Mouse (Mus musculus): Measurements from ENCODE around the gene Dqx1.

The Dqx1 gene

GRCm38 (mm10) chr6:83057790-83058189 lies at the start of gene Dqx1:
TSS of gene Dqx1 (plus strand) at chr6:83057844.
- DNase-seq: no peak

DNA sequence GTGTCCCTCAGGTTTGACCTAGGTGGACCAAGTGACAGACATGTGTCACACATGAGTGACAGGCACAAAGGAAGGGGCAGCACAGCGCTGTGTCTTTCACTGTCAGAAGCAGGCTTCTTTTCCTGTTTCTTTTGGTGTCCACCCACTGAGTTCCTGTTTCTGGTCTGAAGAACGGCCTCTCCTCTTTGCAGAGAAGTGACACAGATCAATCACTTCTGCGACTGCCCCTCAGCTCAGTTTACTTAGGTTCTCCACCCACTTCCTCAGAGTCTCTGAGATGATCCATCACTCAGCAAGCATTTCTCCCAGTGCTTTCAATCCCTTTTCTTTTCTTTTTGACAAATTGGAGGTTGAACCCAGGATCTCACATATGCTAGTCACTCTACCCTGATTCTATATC lies 49.0 kb upstream of the Dqx1 start:
- no peak for DNase-seq

DNA sequence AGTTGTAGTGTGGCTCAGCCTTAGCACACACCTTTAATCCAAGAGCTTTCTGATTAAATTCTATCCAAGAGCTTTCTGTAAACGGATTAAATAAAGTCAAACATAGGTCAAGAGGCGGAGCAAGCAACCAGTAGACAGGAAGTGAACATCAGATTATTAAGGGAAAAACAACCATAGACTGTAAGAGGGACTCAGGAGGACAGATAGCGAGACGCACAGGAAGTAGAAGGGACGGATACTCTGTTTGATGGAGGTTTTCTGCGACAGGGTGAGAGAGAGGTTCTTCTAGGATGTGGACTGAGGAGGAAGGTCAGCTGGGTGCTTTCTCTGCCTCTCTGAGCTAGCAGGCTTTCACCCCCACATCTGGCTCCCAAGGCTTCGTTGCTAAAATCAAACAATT lies 47.6 kb upstream of the Dqx1 start:
- DNase-seq: no peak

DNA sequence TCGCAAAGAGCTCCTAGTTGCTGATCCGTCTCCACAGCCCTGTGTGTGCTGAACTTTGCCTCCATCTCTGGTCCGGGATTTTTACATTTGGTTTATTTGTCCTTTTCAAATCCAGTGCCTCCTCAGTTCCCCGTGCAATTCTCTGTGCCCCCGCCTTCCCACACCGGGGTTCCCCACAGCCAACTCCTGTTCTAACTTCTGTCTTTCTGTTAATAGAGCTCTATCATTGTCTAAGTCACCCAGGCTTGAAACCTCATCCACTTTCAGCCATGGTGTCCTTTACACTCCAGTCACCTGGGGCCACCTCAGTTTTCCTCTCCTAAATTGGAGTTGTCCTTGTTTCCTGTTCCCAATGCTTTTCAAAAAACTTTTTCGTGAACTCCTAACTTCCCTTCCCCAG lies 46.4 kb upstream of the Dqx1 start:
- DNase-seq: no peak

- DNase-seq: no peak
These were observed 45.9 kb upstream of the Dqx1 start for GRCm38 (mm10) chr6:83011756-83012155.

DNA sequence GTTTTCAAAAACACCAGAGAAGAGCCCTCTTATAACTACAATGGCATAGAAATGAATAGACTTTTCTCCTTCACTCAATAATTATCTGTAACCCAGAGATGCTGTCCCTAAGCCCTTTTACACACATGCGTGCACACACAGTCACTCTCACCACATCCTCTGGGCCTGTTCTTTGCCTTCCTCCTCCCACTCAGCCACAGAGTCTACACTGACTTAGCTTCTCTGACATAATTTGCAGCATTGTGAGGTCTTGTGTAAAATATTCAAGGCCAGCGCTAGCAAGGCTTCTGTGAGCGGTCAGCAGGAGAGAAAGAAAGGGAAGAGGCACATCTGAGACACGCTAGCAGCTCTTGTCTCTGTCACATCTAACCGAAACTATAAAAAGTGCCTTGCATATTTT lies 44.2 kb upstream of the Dqx1 start:
- no peak for DNase-seq

DNA sequence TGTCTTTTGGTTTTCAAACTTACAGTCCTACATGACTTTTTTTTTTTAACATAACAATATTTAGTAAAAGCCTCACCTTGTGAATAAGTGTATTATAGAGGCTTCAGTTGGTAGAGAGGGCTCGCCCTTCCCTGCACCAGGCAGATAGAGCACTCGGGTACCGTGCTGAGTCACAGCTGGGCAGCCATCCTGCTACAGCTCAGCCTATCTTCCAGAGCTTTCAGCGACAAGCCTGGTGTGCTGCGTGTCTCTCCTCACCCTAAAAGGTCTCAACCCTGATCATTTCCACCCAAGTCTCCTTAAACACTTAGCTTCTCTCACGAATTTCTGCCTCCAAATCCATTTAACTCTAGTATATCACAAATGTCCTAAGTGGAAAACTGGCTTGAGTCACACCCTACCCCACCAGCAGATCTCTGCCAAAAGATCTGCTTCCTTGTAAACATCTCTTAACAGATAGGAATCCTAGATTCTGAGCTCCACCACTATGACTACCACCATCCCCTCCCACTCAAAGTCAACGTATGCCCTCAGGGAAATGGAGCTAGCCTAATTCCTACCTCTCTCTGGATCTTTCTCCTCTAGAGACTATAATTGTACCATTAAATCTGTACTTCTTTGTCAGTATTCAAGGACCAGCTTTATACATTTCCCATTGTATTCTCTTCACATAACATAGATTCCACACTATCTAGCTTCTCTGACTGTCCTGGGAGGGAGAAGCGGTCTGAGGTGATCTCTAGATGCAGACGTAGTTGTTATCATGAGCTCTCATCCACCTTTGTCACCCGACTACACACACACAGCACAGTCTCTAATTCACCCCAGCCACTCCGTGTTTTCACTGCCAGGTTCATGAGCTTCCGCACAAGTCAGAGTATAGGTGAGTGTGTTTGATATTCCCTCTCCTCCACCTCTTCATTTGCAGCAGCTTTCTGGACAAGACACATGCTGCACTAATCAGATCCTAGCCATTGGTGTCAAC lies 42.9 kb upstream of the Dqx1 start:
- no peak for DNase-seq

- no peak for DNase-seq
These were observed 41.9 kb upstream of the Dqx1 start for GRCm38 (mm10) chr6:83015749-83016148.

GRCm38 (mm10) chr6:83017190-83017589 lies 40.5 kb upstream of the Dqx1 start:
- no peak for DNase-seq

DNA sequence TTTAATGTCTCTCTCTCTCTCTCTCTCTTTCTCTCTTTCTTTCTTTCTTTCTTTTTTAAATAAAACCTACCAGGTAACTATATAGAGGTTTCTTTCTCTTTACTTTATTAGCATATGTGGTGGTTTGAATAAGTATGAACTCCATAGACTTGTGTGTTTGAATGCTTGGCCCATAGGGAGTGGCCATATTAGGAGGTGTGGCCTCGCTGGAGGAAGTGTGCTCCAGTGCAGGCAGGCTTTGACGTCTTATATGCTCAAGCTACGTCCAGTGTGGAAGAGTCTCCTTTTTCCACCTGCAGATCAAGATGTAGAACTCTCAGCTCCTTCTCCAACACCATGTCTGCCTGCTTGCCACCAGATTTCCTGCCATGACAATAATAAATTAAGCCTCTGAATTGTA lies 38.6 kb upstream of the Dqx1 start:
- no peak for DNase-seq

- no peak for DNase-seq
These were observed 37.5 kb upstream of the Dqx1 start for GRCm38 (mm10) chr6:83020121-83020520.

DNA sequence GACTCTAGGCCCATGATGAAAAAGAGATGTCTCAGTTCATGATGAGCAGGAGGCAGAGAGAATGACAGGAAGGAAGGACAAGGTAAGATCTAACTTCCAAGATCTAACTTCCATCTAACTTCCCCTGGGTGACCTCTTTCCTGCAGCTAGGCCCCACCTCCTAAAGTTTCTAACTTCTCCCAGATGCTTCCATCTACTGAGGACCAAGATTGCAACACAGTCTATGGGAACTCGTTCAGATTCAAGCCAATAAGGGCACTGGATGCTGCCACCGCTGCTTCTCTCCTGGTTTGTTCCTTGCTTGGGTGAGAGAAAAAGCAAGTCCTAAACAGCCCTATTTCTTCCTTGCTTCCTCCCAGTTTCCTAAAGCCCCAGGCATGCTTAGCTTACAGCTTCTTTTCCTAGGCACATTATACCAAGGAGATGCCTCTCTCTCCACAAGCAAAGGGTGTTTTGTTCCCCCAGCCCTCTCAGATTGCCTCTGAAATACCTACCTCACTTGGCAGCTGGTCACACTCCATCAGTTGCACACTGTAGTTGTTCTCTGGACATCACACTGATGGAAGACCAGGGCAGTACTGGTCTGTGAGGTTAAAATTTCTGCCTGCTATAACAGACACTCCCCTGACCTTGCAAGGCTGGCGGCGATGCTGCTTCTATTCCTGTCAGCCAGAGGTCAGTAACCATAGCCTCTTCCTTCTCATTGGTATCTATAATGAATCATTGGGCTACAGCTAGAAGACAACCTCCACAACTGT lies 36.6 kb upstream of the Dqx1 start:
- no peak for DNase-seq

GRCm38 (mm10) chr6:83023008-83023407 lies 34.6 kb upstream of the Dqx1 start:
- DNase-seq: no peak

GRCm38 (mm10) chr6:83023786-83024185 lies 33.9 kb upstream of the Dqx1 start:
- no peak for DNase-seq

GRCm38 (mm10) chr6:83024421-83024820 lies 33.2 kb upstream of the Dqx1 start:
- no peak for DNase-seq

- no peak for DNase-seq
These were observed 32.4 kb upstream of the Dqx1 start for GRCm38 (mm10) chr6:83025221-83025620.

GRCm38 (mm10) chr6:83027293-83027692 lies 30.4 kb upstream of the Dqx1 start:
- no peak for DNase-seq

DNA sequence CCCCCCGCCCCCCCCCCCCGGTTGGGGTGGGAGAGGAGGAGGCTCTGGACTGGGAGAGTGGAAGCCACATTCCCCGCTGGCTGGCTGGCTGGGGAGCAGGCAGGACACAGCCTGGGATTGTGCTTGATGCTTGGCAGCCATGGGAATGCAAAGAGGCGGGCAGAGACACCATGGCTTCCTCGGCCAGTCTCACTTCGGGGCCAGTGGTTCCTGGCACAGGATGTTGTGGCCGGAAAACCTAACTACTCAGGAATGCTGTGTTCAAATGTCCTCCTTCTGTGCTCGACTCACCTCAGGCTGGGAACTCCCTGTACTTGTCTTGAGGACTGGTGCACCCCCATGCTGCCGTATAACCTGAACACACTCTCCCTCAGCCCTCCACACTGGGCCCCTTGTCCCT lies 29.9 kb upstream of the Dqx1 start:
- no peak for DNase-seq

- DNase-seq: no peak
These were observed 27.9 kb upstream of the Dqx1 start for GRCm38 (mm10) chr6:83029777-83030176.

DNA sequence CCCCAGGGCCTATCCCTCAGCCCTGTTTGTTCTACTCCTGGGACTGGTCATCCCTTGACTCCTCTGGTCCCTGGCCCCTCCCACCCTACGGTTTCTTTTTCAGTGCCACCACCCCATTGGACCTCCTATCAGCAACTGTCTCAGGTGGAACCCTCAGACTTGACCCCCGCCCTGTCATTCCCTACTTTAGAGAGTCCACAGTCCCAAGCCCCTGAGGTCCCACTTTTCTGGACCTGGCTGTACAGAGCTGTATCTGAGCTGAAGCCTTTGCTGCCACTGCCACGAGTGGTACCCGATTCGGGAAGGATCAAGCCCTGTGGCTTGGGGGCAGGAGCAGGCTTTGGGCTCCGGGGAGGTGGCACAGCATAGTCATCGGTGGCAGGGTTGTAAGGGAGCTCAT lies 26.5 kb upstream of the Dqx1 start:
- no peak for DNase-seq

DNA sequence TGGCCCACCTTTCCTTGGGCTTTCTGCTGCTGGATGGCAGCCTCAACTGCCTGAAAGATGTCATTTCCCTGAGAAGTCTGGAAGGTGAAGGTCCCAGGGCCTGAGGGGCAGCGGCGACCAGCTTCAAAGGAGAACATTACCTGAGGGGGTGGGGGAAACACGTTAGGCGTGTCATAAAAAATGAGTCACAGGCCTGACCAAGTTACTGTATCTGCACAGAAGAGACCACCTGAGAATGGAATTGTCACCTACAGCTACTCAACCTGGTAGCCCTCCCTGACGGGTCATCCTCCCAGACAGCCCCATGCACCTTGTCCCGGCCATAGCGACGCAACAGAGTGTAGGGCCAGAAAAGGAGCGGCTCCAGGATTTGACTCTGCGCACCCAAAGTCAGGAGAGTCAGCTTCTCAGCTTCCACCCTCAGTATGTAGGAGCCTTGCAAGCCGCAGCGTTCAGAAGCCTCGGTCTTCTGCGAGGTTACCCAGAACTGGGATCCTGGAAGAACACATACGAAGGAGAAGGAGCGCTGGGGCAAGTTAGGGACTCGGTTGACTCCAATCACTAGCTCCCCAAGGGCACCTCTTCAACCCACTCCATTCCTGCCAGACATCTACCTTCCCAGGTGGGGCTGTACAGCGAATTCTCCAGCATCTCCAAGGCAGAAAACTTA lies 25.6 kb upstream of the Dqx1 start:
- no peak for DNase-seq

DNA sequence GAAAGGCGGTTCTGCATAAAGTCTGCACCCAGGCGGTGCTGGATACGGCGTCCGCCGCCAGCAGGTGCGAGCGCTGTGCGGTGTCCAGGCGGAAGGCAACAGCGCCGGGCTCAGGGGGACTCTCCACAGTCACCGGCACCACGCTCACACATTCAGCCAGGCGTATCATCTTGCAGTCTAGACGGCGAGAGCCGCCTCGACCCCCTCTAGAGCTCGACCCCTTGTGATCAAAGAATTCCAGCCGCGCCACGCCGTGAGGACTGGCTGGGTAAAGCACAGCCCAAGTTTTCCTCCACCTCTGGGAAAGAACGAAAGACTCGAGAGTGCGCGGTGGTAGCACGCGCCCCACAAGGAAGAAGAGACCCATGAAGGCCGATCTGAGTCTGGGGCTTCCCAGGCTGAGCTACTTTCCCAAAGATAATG lies 24.9 kb upstream of the Dqx1 start:
- peak; percentile 37 to 46 for DNase-seq
